Mouse (Mus musculus) heart, adult 11 months (tissue): ENCODE measurements at regions not wholly inside any gene's neighbourhood (a gene's known extent, or its start where the extent isn't known, plus 50 kb on each side); places are given as distances from the start of the nearest gene placed in this dataset.

ENCODE experiments used
- DNase-seq: peaks from one replicate; pipeline ENCODE4 v3.0.0; 2022

- no peak for DNase-seq
Measured at GRCm38 (mm10) chr10:50370611-50371010, 221.9 kb upstream of the Ascc3 start.

- DNase-seq: peak; percentile 59
Measured at GRCm38 (mm10) chr10:50392617-50393016, 199.9 kb upstream of the Ascc3 start.
